Mouse (Mus musculus) heart, embryonic 10.5 days (tissue): ENCODE data around the gene Uvrag. TPM values are rescaled to one million over a fixed set of nuclear protein-coding genes. Genes with fewer than 3 reads are reported as not detected.

Experiments
- DNase-seq: peaks from one replicate; pipeline ENCODE4 v3.0.0-alpha.2; 2017; ENCODE audit warnings: low spot score
- H3K27ac ChIP-seq: fragments of 300-500 bp; sonication (generic); 2 replicates; pipeline ENCODE4 v1.5.1; 2016; ENCODE audit warnings: mild to moderate bottlenecking
- H3K27me3 ChIP-seq: fragments of 300-500 bp; sonication (generic); 2 replicates; pipeline ENCODE4 v1.6.1; 2016; ENCODE audit warnings: mild to moderate bottlenecking; ENCODE audit not compliant: poor library complexity, insufficient read depth, severe bottlenecking
- H3K36me3 ChIP-seq: fragments of 300-500 bp; sonication (generic); 2 replicates; pipeline ENCODE4 v1.6.1; 2016; ENCODE audit warnings: mild to moderate bottlenecking, moderate library complexity
- H3K4me1 ChIP-seq: fragments of 300-500 bp; sonication (generic); 2 replicates; pipeline ENCODE4 v1.6.1; 2016; ENCODE audit warnings: mild to moderate bottlenecking
- H3K4me3 ChIP-seq: fragments of 300-500 bp; sonication (generic); 2 replicates; pipeline ENCODE4 v1.5.1; 2016; ENCODE audit warnings: mild to moderate bottlenecking, moderate library complexity
- H3K9me3 ChIP-seq: fragments of 300-500 bp; sonication (generic); 2 replicates; pipeline ENCODE4 v1.6.1; 2016; ENCODE audit warnings: mild to moderate bottlenecking, moderate library complexity
- WGBS: fragments of 180-500 bp; shearing (Covaris S2); methylation state at CpG from one replicate; pipeline ENCODE4 v1.1.7; 2016; 5-methylcytosine and 5-hydroxymethylcytosine counted together
- polyA plus RNA-seq: library from polyadenylated mRNA; unstranded; fragments of >200 nt; fragmentation: Nextera tagmentation; extraction: Ambion mirVana; gene quantifications from 2 replicates; pipeline ENCODE4 v1.2.1, GENCODE M21; 2016

The Uvrag gene
- polyA plus RNA-seq, 1 experiment from 2014 or later, result 15.2 TPM

GRCm38 (mm10) chr7:99015419-99015818, 125.5 kb downstream of the Uvrag start:
- DNase-seq, result no peak
- Histone ChIP-seq H3K36me3 (no peaks in the 10 kb centered on the region), H3K9me3 (no peaks in the 10 kb centered on the region), H3K27me3 (no peaks in the 10 kb centered on the region), H3K27ac (no peak overlapping the region), H3K4me3 (no peak overlapping the region), H3K4me1 (peaks cover 36% of the 10 kb centered on the region)
- WGBS, result 76% methylated on average over 17 of the region's 17 CpGs

GRCm38 (mm10) chr7:99014620-99015019, 126.3 kb downstream of the Uvrag start:
- DNase-seq, result no peak
- Histone ChIP-seq H3K4me1 (peaks cover 28% of the 10 kb centered on the region), H3K36me3 (no peaks in the 10 kb centered on the region), H3K27me3 (no peaks in the 10 kb centered on the region), H3K27ac (no peak overlapping the region), H3K9me3 (no peaks in the 10 kb centered on the region), H3K4me3 (no peak overlapping the region)
- WGBS, result 54% methylated on average over 4 of the region's 4 CpGs

GRCm38 (mm10) chr7:99007506-99008354, 133.2 kb downstream of the Uvrag start:
- H3K36me3 ChIP-seq, result peaks cover 6% of the 10 kb centered on the region; the same call in 1 of the 2 replicates
- no peak for DNase-seq
- H3K4me1 ChIP-seq, result peaks cover 4% of the 10 kb centered on the region; the same call in 1 of the 2 replicates
- H3K4me3 ChIP-seq, result no peak overlapping the region
- no peaks in the 10 kb centered on the region for H3K9me3 ChIP-seq
- H3K27me3 ChIP-seq, result no peaks in the 10 kb centered on the region
- no peak overlapping the region for H3K27ac ChIP-seq
- WGBS, result 84% methylated on average over 16 of the region's 16 CpGs

DNA sequence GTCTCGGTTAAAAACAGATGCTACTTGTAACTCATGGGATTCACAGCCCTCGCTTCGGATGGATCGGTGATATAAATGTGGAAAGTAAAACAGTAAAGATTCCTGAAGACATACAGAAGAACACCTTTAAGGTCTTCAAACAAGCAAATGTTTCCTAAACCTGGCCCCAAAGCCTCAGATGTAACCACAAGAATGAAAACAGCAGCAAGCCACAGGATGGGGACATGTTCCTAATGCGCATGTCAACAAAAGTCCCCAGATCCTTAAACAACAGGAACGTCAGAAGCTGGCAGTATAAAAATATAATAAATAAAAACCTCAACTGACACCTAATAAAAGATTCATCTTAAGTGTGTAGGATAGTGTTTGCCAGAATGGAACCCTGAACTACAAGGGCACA, 137.7 kb downstream of the Uvrag start:
- Histone ChIP-seq H3K9me3 (no peaks in the 10 kb centered on the region), H3K4me3 (no peak overlapping the region), H3K4me1 (no peaks in the 10 kb centered on the region), H3K27me3 (no peaks in the 10 kb centered on the region), H3K27ac (no peak overlapping the region), H3K36me3 (peaks cover 6% of the 10 kb centered on the region; the same call in 1 of the 2 replicates)
- no peak for DNase-seq
- 90% methylated on average over 6 of the region's 6 CpGs for WGBS

DNA sequence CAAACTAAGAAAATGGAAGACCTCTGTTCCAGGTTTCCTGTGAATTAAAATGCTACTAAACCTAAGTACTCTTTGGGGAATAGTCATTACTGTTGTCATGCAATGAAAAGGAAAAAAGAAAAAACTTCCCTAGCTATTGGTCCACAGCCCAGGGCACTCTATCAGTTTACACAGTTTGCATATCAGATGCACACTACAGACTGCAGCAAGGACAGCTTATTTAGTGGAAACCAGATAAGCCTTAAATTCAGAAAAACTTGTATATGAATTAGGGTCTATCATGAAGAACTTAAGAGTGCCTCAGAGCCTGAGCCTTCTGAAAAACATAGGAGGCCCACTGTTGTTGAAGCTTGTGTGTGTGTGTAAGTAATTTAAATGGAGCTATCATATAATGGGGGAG, 142.2 kb downstream of the Uvrag start:
- no peaks in the 10 kb centered on the region for H3K9me3 ChIP-seq

DNA sequence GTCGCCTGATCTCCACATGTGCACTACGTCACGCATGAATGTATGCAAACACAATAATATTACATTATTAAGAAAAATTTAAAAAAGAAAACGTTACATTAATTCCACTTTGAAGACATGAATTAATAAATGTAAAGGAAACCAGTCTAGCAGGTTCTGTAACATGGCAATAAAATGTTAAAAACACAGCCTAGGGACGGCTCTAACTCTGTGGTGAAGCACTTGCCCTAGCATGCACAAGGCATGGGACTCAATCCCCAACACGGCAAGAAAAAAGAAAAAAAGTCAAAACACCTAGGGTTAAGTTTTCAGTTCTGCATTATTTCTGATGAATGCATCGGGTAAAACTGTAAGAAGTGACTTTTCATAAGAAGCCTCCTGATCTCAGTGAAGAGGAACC, 143.2 kb downstream of the Uvrag start:
- Histone ChIP-seq H3K9me3 (no peaks in the 10 kb centered on the region), H3K4me3 (no peak overlapping the region), H3K27me3 (no peaks in the 10 kb centered on the region), H3K36me3 (no peaks in the 10 kb centered on the region), H3K27ac (no peak overlapping the region), H3K4me1 (peaks cover 14% of the 10 kb centered on the region; the same call in 1 of the 2 replicates)
- 88% methylated on average over 7 of the region's 7 CpGs for WGBS
- no peak for DNase-seq

More for the DNA sequence above, 142.2 kb downstream of the Uvrag start:
- DNase-seq, result no peak
- Histone ChIP-seq H3K36me3 (no peaks in the 10 kb centered on the region; the same call in 1 of the 2 replicates), H3K4me3 (no peak overlapping the region), H3K27ac (no peak overlapping the region), H3K27me3 (no peaks in the 10 kb centered on the region), H3K4me1 (peaks cover 14% of the 10 kb centered on the region; the same call in 1 of the 2 replicates)

DNA sequence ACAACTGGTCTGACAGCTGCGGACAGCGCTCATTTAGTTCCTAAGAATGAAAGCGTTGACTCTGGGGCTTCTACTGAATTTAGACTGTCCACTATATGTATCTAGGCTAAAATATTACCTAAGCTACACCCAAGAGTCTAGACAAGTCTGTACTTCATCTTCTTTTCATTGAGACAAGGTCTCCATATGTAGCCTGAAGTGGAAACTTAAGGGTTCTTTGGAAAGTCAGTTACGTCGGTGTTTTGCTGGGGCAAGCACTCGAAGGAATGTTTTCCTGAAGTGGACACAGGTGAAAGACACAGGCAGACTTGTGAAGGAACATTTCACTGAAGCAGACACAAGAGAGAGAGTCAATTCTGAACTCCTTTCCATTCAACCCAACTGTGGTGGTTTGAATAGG, 144.2 kb downstream of the Uvrag start:
- Histone ChIP-seq H3K27ac (no peak overlapping the region), H3K4me3 (no peak overlapping the region), H3K9me3 (no peaks in the 10 kb centered on the region), H3K4me1 (peaks cover 14% of the 10 kb centered on the region; the same call in 1 of the 2 replicates), H3K27me3 (no peaks in the 10 kb centered on the region), H3K36me3 (peaks cover 2% of the 10 kb centered on the region; the same call in 1 of the 2 replicates)
- no peak for DNase-seq
- WGBS, result 88% methylated on average over 6 of the region's 6 CpGs

DNA sequence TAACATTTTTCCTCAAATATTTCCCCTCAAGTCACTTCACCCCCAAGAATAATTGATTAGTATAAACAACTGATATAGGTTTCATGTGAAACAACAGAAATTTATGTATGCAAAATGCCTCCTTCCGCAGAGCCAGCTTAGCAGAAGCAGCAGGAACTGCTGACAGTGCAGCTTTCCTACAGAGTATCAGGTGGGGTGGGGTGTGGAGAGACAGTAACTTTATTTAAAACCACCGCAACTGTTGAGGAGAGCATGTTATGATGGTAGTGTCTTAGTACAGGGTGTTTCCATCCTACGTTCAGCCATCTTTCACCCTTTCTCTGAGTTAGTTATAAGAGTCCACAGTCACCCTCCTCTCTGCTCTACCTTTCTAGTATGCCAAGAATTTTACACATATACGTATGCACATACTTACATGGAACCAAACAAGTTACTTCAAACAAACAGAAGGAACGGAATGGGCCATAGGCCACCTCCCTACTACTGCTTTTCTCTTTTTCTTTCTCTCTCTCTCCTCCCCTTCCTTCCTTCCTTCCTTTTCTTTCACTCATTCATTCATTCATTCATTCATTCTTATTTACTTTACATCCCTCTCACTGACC, 145.7 kb downstream of the Uvrag start:
- peaks cover 6% of the 10 kb centered on the region; the same call in 1 of the 2 replicates for H3K36me3 ChIP-seq
- H3K27ac ChIP-seq, result no peak overlapping the region
- DNase-seq, result no peak
- 81% methylated on average over 5 of the region's 5 CpGs for WGBS
- peaks cover 14% of the 10 kb centered on the region; the same call in 1 of the 2 replicates for H3K4me1 ChIP-seq
- no peaks in the 10 kb centered on the region for H3K27me3 ChIP-seq
- H3K4me3 ChIP-seq, result no peak overlapping the region
- no peaks in the 10 kb centered on the region for H3K9me3 ChIP-seq

GRCm38 (mm10) chr7:98994137-98994536, 146.8 kb downstream of the Uvrag start:
- Histone ChIP-seq H3K36me3 (peaks cover 7% of the 10 kb centered on the region), H3K9me3 (no peaks in the 10 kb centered on the region), H3K27ac (no peak overlapping the region), H3K4me1 (peaks cover 14% of the 10 kb centered on the region; the same call in 1 of the 2 replicates), H3K4me3 (no peak overlapping the region), H3K27me3 (no peaks in the 10 kb centered on the region)
- no peak for DNase-seq
- 78% methylated on average over 6 of the region's 6 CpGs for WGBS

GRCm38 (mm10) chr7:98993395-98993794, 147.5 kb downstream of the Uvrag start:
- 77% methylated on average over 4 of the region's 4 CpGs for WGBS
- no peaks in the 10 kb centered on the region for H3K9me3 ChIP-seq

GRCm38 (mm10) chr7:98991204-98991761, 149.7 kb downstream of the Uvrag start:
- Histone ChIP-seq H3K9me3 (no peaks in the 10 kb centered on the region), H3K4me3 (no peak overlapping the region), H3K36me3 (peaks cover 19% of the 10 kb centered on the region), H3K4me1 (peaks cover 22% of the 10 kb centered on the region), H3K27ac (no peak overlapping the region), H3K27me3 (no peaks in the 10 kb centered on the region)
- WGBS, result 89% methylated on average over 2 of the region's 2 CpGs
- DNase-seq, result no peak

More at GRCm38 (mm10) chr7:98993395-98993794, 147.5 kb downstream of the Uvrag start:
- no peak overlapping the region for H3K27ac ChIP-seq
- H3K36me3 ChIP-seq, result peaks cover 9% of the 10 kb centered on the region
- no peak for DNase-seq
- no peak overlapping the region for H3K4me3 ChIP-seq
- peaks cover 14% of the 10 kb centered on the region; the same call in 1 of the 2 replicates for H3K4me1 ChIP-seq
- H3K27me3 ChIP-seq, result no peaks in the 10 kb centered on the region

DNA sequence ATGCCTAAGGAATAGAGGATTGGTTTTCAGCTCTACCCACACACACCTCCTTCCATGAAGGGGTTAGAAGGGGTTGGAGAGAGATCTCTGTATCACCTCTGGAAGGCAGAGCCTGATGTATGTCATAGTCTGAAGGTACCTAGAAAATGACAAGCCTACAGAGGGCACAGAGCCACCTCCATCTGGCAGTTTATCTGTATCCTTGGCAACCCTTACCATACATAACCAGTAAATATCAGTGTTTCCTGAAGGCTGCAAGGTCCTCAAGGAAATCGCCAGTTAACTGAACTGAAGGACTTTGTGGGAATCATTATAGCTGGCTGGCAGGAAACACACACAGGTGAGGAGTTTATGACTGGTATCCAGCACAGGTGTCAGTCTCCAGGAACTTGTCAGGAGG, 150.4 kb downstream of the Uvrag start:
- 81% methylated on average over 1 of the region's 1 CpGs for WGBS
- peaks cover 19% of the 10 kb centered on the region for H3K36me3 ChIP-seq

GRCm38 (mm10) chr7:98986962-98987441, 153.9 kb downstream of the Uvrag start:
- Histone ChIP-seq H3K27me3 (no peaks in the 10 kb centered on the region), H3K36me3 (peaks cover 19% of the 10 kb centered on the region), H3K4me1 (peaks cover 34% of the 10 kb centered on the region), H3K27ac (no peak overlapping the region), H3K9me3 (no peaks in the 10 kb centered on the region), H3K4me3 (no peak overlapping the region)
- DNase-seq, result no peak
- 86% methylated on average over 14 of the region's 14 CpGs for WGBS

More for the DNA sequence above, 150.4 kb downstream of the Uvrag start:
- Histone ChIP-seq H3K27ac (no peak overlapping the region), H3K27me3 (no peaks in the 10 kb centered on the region), H3K4me1 (peaks cover 24% of the 10 kb centered on the region), H3K9me3 (no peaks in the 10 kb centered on the region), H3K4me3 (no peak overlapping the region)
- no peak for DNase-seq
